Mouse (Mus musculus): ENCODE measurements around the gene Rab11fip4. TPM values are rescaled to one million over a fixed set of nuclear protein-coding genes. Genes with fewer than 3 reads are reported as not detected.

Gene Rab11fip4
- polyA plus RNA-seq, 1 experiment from 2014 or later = 16.3 TPM

DNA sequence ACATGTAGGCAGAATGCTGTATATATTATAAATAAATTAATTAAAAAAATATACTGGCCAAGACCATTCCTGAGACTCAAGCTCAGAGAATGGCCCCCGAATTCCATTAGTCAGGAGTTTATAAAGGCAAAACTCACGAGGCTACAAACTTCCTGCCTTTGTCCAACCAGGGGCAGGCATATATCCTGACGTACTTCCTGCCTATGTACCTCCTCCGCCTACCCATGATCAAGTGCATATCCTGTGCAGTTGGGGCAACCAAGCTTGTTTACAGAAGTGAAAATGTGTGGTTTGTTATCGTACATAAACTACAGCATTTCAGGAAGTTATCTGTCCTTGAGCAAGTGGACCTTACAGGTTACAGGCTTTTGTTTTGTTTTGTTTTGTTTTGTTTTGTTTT lies 32.0 kb downstream of the Rab11fip4 start:
- no peak for DNase-seq (ENCODE audit: low spot score)
- H3K9me3 ChIP-seq = no peaks in the 10 kb centered on the region
- H3K4me1 ChIP-seq = peaks cover 17% of the 10 kb centered on the region
- no peak overlapping the region for H3K4me3 ChIP-seq
- WGBS = 85% methylated on average over 5 of the region's 5 CpGs
- peaks cover 5% of the 10 kb centered on the region; the same call in 1 of the 2 replicates for H3K36me3 ChIP-seq (replicated peaks)
- H3K27me3 ChIP-seq (replicated peaks; ENCODE audit: low read depth, poor library complexity, severe bottlenecking) = no peaks in the 10 kb centered on the region
- H3K27ac ChIP-seq (replicated peaks) = no peak overlapping the region

GRCm38 (mm10) chr11:79624801-79625302 lies 33.8 kb downstream of the Rab11fip4 start:
- H3K27ac ChIP-seq (replicated peaks) = no peak overlapping the region
- no peak overlapping the region for H3K4me3 ChIP-seq
- DNase-seq (ENCODE audit: low spot score) = peak; percentile 71
- whole genome bisulfite sequencing = 28% methylated on average over 4 of the region's 4 CpGs
- H3K4me1 ChIP-seq = peaks cover 20% of the 10 kb centered on the region
- H3K27me3 ChIP-seq (replicated peaks; ENCODE audit: low read depth, poor library complexity, severe bottlenecking) = no peaks in the 10 kb centered on the region
- H3K36me3 ChIP-seq (replicated peaks) = peaks cover 5% of the 10 kb centered on the region; the same call in 1 of the 2 replicates
- H3K9me3 ChIP-seq = no peaks in the 10 kb centered on the region

DNA sequence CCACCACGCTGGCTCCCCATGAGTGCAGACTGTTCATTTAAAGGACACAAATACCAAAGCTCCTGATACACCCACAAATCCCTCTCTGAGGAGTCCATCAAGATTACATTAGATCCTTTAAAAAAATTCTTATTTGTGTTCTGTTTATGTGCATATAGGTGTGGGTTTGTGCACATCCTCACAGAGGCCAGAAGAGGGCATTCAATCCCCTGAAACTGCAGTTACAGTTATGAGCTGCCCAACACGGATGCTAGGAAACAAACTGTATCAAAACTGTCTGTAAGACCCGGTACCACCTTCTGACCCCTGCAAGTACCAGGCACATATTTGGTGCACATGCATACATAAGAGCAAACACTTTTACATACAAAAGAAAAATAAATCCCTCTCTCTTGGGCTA lies 37.7 kb downstream of the Rab11fip4 start:
- Histone ChIP-seq H3K4me3 (no peak overlapping the region), H3K27ac (replicated peaks) (no peak overlapping the region), H3K4me1 (peaks cover 27% of the 10 kb centered on the region), H3K27me3 (replicated peaks; ENCODE audit: low read depth, poor library complexity, severe bottlenecking) (no peaks in the 10 kb centered on the region), H3K36me3 (replicated peaks) (no peaks in the 10 kb centered on the region), H3K9me3 (no peaks in the 10 kb centered on the region)
- no peak for DNase-seq (ENCODE audit: low spot score)
- 80% methylated on average over 3 of the region's 3 CpGs for whole genome bisulfite sequencing

DNA sequence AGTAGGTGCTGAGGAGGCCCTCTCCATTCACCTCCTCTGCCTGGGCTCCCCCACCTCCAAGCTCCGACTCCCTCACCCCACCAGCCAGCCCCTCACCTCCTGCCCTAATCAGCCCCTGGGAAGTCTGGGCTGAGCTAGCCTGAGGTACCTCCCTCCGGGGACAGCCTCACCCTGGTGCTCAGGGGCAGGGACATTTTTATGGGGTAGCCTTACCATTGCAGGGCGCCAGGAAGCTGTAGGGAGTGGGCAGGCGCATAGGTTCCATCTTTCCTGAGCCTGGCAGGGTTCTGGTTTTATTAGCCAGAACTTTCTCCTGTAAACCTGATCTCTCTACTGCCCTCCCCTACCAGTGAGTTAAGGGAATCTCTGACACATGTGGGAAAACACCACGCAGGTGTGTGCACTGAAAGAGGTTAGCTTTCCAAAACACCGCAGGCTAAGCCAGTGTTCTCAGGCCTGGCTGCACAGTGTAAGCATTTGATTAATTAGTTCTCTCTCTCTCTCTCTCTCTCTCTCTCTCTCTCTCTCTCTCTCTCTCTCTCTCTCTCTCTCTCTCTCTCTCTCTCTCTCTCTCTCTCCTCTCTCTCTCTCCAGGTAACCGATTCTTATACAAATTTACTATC lies 38.9 kb downstream of the Rab11fip4 start:
- 77% methylated on average over 7 of the region's 7 CpGs for WGBS
- Histone ChIP-seq H3K27me3 (replicated peaks; ENCODE audit: low read depth, poor library complexity, severe bottlenecking) (no peaks in the 10 kb centered on the region), H3K4me1 (peaks cover 31% of the 10 kb centered on the region), H3K9me3 (no peaks in the 10 kb centered on the region), H3K36me3 (replicated peaks) (no peaks in the 10 kb centered on the region), H3K27ac (replicated peaks) (peak overlapping the region; percentile 7; the same call in 1 of the 2 replicates), H3K4me3 (no peak overlapping the region)
- DNase-seq (ENCODE audit: low spot score) = no peak

GRCm38 (mm10) chr11:79630521-79630920 lies 39.5 kb downstream of the Rab11fip4 start:
- DNase-seq (ENCODE audit: low spot score) = no peak
- no peak overlapping the region for H3K4me3 ChIP-seq
- peaks cover under 1% of the 10 kb centered on the region; the same call in 1 of the 2 replicates for H3K36me3 ChIP-seq (replicated peaks)
- H3K9me3 ChIP-seq = 0 out of 2 replicates have a peak, but pooled peaks cover under 1% of the 10 kb centered on the region
- WGBS = 36% methylated on average over 6 of the region's 6 CpGs
- H3K4me1 ChIP-seq = peaks cover 26% of the 10 kb centered on the region
- H3K27ac ChIP-seq (replicated peaks) = no peak overlapping the region
- no peaks in the 10 kb centered on the region for H3K27me3 ChIP-seq (replicated peaks; ENCODE audit: low read depth, poor library complexity, severe bottlenecking)

GRCm38 (mm10) chr11:79633366-79633765 lies 42.4 kb downstream of the Rab11fip4 start:
- Histone ChIP-seq H3K4me1 (peaks cover 27% of the 10 kb centered on the region), H3K36me3 (replicated peaks) (peaks cover 5% of the 10 kb centered on the region), H3K9me3 (peaks cover 6% of the 10 kb centered on the region; the same call in 1 of the 2 replicates), H3K27ac (replicated peaks) (0 out of 2 replicates have a peak overlapping the region, but pooled peaks have one; percentile 26), H3K4me3 (no peak overlapping the region), H3K27me3 (replicated peaks; ENCODE audit: low read depth, poor library complexity, severe bottlenecking) (no peaks in the 10 kb centered on the region)
- DNase-seq (ENCODE audit: low spot score) = no peak
- 81% methylated on average over 8 of the region's 8 CpGs for WGBS

DNA sequence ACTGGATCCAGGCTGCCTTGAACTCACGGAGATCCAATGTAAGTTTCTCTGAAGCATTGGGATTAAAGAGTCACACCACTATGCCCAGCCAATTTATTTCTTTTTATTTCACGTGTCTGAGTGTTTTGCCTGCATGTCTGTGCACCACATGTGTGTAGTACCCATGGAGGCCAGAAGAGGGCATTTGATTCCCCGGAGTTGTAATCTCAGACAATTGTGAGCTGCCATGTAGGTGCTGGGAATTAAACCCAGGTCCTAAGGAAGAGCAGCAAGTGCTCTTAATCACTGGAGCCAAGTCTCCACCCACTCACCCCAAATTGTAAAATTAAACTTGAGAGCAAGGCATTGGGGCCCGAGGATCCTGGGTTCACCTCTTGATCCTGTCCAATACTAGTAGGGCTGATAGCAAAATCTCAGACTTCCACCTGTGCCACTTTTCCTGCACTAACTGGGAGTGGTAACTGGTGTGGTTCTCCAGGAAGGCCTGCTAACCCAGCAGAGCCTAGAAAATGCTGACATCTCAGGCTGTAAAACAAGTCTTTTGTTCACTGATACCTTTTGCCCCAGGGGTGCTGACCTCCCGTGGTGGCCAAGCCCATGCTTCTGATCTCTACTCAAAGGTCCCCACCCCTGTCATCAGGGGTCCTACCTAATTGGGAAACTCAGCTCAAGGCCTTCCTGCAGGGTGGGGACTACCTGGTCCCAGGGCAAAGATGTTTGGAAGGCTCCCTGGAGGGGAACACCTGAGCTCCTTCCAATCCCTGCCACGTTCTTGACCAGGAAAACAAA lies 44.8 kb downstream of the Rab11fip4 start:
- 77% methylated on average over 6 of the region's 6 CpGs for WGBS

DNA sequence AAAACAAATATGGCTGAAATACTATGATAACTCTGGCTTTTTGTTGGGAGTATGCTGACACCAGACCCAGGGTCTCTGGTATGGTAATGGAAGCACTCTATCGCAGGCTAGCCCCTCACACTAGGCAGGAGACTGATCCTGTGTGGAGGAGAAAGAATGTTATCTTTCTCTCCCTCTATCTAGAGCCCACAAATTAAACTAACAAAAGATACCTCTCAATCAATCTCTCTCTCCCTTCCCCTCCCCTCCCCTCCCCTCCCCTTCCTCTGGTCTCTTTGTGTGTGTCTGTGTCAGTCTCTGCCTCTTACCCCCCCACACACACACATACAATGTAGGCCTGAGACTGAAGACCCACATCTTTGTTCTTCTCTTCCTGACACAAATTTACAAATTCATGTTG lies 45.5 kb downstream of the Rab11fip4 start:
- no peak overlapping the region for H3K4me3 ChIP-seq
- peaks cover 6% of the 10 kb centered on the region; the same call in 1 of the 2 replicates for H3K9me3 ChIP-seq
- peaks cover 38% of the 10 kb centered on the region for H3K4me1 ChIP-seq
- peaks cover 5% of the 10 kb centered on the region for H3K36me3 ChIP-seq (replicated peaks)
- no peak overlapping the region for H3K27ac ChIP-seq (replicated peaks)
- H3K27me3 ChIP-seq (replicated peaks; ENCODE audit: low read depth, poor library complexity, severe bottlenecking) = no peaks in the 10 kb centered on the region
- no peak for DNase-seq (ENCODE audit: low spot score)
- WGBS = 85% methylated on average over 1 of the region's 1 CpGs

More for the DNA sequence above, 44.8 kb downstream of the Rab11fip4 start:
- Histone ChIP-seq H3K36me3 (replicated peaks) (peaks cover 5% of the 10 kb centered on the region), H3K9me3 (peaks cover 6% of the 10 kb centered on the region; the same call in 1 of the 2 replicates), H3K4me3 (no peak overlapping the region), H3K4me1 (peaks cover 31% of the 10 kb centered on the region), H3K27me3 (replicated peaks; ENCODE audit: low read depth, poor library complexity, severe bottlenecking) (no peaks in the 10 kb centered on the region), H3K27ac (replicated peaks) (no peak overlapping the region)
- DNase-seq (ENCODE audit: low spot score) = no peak

DNA sequence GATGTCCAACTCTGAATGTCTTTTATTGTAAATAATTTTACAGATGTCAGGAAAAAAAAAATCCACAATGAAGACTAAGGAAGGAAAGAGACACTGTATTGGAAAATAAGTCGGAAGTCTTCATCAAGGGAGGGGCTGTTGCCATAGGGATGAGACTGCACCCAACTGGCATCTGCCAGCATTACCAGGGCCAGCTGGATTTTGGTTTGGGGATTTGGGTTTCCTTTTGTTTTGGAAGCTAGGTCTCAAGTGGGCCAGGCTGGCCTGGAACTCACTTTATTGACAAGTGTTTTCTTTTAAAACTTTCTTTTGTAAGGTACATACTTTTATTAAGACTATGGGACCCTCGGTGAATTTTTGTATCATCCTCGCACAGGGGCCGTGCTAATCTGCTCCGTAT lies 47.7 kb downstream of the Rab11fip4 start:
- Histone ChIP-seq H3K27me3 (replicated peaks; ENCODE audit: low read depth, poor library complexity, severe bottlenecking) (no peaks in the 10 kb centered on the region), H3K36me3 (replicated peaks) (peaks cover 5% of the 10 kb centered on the region), H3K4me1 (peaks cover 44% of the 10 kb centered on the region), H3K9me3 (peaks cover 6% of the 10 kb centered on the region; the same call in 1 of the 2 replicates), H3K4me3 (no peak overlapping the region), H3K27ac (replicated peaks) (0 out of 2 replicates have a peak overlapping the region, but pooled peaks have one; percentile 24)
- WGBS = 81% methylated on average over 5 of the region's 5 CpGs
- DNase-seq (ENCODE audit: low spot score) = no peak

- 0 out of 2 replicates have a peak overlapping the region, but pooled peaks have one; percentile 15 for H3K27ac ChIP-seq (replicated peaks)
- H3K36me3 ChIP-seq (replicated peaks) = no peaks in the 10 kb centered on the region
- H3K4me1 ChIP-seq = peaks cover 58% of the 10 kb centered on the region
- H3K4me3 ChIP-seq = no peak overlapping the region
- WGBS = 60% methylated on average over 8 of the region's 8 CpGs
- no peaks in the 10 kb centered on the region; the same call in 1 of the 2 replicates for H3K27me3 ChIP-seq (replicated peaks; ENCODE audit: low read depth, poor library complexity, severe bottlenecking)
- no peak for DNase-seq (ENCODE audit: low spot score)
- no peaks in the 10 kb centered on the region for H3K9me3 ChIP-seq
These were observed 50.1 kb downstream of the Rab11fip4 start for GRCm38 (mm10) chr11:79640940-79641733.

DNA sequence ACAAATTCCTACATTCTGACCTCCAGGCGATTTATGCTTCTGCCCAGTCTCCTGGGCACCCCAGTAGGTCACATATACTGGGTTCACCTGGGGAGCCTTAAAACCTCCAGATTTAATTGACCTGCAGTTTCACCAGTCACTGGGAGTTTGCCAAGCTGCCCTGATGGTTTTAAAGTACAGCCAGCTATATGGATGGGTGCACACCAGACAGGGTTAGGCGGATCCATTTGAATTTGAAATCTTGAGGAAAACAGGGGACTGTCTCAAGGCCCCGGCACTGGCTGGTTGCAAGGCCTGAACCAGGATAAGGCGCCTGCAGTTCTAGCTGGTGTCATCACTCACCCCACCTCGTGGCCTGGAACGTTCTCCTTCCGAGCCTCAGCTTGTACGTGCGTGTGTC lies 52.7 kb downstream of the Rab11fip4 start:
- Histone ChIP-seq H3K27ac (replicated peaks) (peak overlapping the region; percentile 66; the same call in 1 of the 2 replicates), H3K36me3 (replicated peaks) (no peaks in the 10 kb centered on the region), H3K4me1 (peaks cover 79% of the 10 kb centered on the region), H3K27me3 (replicated peaks; ENCODE audit: low read depth, poor library complexity, severe bottlenecking) (peaks cover 15% of the 10 kb centered on the region), H3K9me3 (no peaks in the 10 kb centered on the region), H3K4me3 (no peak overlapping the region)
- WGBS = 79% methylated on average over 9 of the region's 9 CpGs
- DNase-seq (ENCODE audit: low spot score) = no peak

DNA sequence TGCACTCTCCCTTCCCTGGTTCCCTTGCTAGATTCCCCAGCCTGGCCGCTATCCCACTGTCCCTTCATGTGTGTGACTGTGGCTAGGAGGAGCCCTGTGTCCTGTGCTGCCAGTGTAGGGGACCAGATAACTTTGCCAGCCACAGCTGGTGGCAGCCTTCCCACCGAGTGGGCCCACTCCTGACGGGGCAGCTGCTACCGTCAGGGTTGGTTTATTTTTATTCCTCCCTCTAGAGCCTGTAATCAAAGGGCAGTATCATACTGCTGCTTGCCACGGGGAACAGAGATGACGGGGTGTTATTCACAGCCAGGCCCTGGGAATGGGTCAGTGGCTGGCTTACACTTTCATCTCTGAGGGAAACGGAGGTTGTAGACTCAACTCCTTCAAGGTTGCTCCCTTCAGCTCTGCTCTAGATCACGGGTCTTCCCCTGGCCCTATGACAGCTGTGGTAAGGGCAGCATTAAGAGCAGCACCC lies 53.7 kb downstream of the Rab11fip4 start:
- no peaks in the 10 kb centered on the region for H3K36me3 ChIP-seq (replicated peaks)
- DNase-seq (ENCODE audit: low spot score) = no peak
- H3K4me1 ChIP-seq = peaks cover 86% of the 10 kb centered on the region
- H3K9me3 ChIP-seq = no peaks in the 10 kb centered on the region
- no peak overlapping the region for H3K4me3 ChIP-seq
- H3K27ac ChIP-seq (replicated peaks) = peak overlapping the region; percentile 66
- peaks cover 20% of the 10 kb centered on the region for H3K27me3 ChIP-seq (replicated peaks; ENCODE audit: low read depth, poor library complexity, severe bottlenecking)
- 53% methylated on average over 8 of the region's 8 CpGs for WGBS

Measured in embryonic facial prominence, embryonic 10.5 days (tissue).